Mouse (Mus musculus): Measurements from ENCODE around the gene Rnase1. TPM values are rescaled to one million over a fixed set of nuclear protein-coding genes. Genes with fewer than 3 reads are reported as not detected.
"Not testable (repeated sequence)": the region's sequence is repeated elsewhere in the genome, so short reads cannot be mapped to it uniquely, and the experiment has no call there.

The Rnase1 gene
- polyA plus RNA-seq, 1 experiment from 2014 or later = 0.57 TPM

GRCm38 (mm10) chr14:51161976-51162375 lies 15.4 kb upstream of the Rnase1 start, which contains the start of gene Rnase2b:
Gene Rnase2b, plus strand, starts transcription at chr14:51162260.
- not testable (repeated sequence) for H3K4me2 ChIP-seq (ENCODE audit: low read length); H3K27ac ChIP-seq (ENCODE audit: low read length); H3K4me3 ChIP-seq (ENCODE audit: low read depth, low read length); ATAC-seq; H3K4me1 ChIP-seq (ENCODE audit: control insufficient read depth, insufficient read depth, low read length); H3K9me3 ChIP-seq (replicated peaks; ENCODE audit: control insufficient read depth, low read length, poor library complexity, severe bottlenecking); H3K36me3 ChIP-seq (ENCODE audit: control insufficient read depth, insufficient read depth, low read length); H3K27me3 ChIP-seq (ENCODE audit: control insufficient read depth, insufficient read depth, low read depth, low read length); H3K9ac ChIP-seq (ENCODE audit: low read depth, low read length)
- WGBS = 96% methylated on average over 3 of the region's 3 CpGs

- no peak for ATAC-seq
Observed at GRCm38 (mm10) chr14:51157072-51157471, 10.5 kb upstream of the Rnase1 start.

GRCm38 (mm10) chr14:51156736-51157068 lies 10.1 kb upstream of the Rnase1 start:
- Histone ChIP-seq H3K4me1 (ENCODE audit: control insufficient read depth, insufficient read depth, low read length) (no peaks in the 10 kb centered on the region), H3K27me3 (ENCODE audit: control insufficient read depth, insufficient read depth, low read depth, low read length) (no peaks in the 10 kb centered on the region)
- WGBS = 86% methylated on average over 4 of the region's 4 CpGs

More at GRCm38 (mm10) chr14:51157072-51157471, 10.5 kb upstream of the Rnase1 start:
- Histone ChIP-seq H3K36me3 (ENCODE audit: control insufficient read depth, insufficient read depth, low read length) (no peaks in the 10 kb centered on the region), H3K4me2 (ENCODE audit: low read length) (no peak overlapping the region), H3K9me3 (replicated peaks; ENCODE audit: control insufficient read depth, low read length, poor library complexity, severe bottlenecking) (no peaks in the 10 kb centered on the region), H3K4me3 (ENCODE audit: low read depth, low read length) (no peak overlapping the region), H3K4me1 (ENCODE audit: control insufficient read depth, insufficient read depth, low read length) (no peaks in the 10 kb centered on the region), H3K27me3 (ENCODE audit: control insufficient read depth, insufficient read depth, low read depth, low read length) (no peaks in the 10 kb centered on the region), H3K9ac (ENCODE audit: low read depth, low read length) (no peak overlapping the region), H3K27ac (ENCODE audit: low read length) (no peak overlapping the region)
- WGBS = 96% methylated on average over 1 of the region's 1 CpGs

GRCm38 (mm10) chr14:51156056-51156735 lies 9.6 kb upstream of the Rnase1 start:
- ATAC-seq = no peak
- H3K36me3 ChIP-seq (ENCODE audit: control insufficient read depth, insufficient read depth, low read length) = no peaks in the 10 kb centered on the region
- no peaks in the 10 kb centered on the region for H3K9me3 ChIP-seq (replicated peaks; ENCODE audit: control insufficient read depth, low read length, poor library complexity, severe bottlenecking)
- no peak overlapping the region for H3K4me3 ChIP-seq (ENCODE audit: low read depth, low read length)
- no peaks in the 10 kb centered on the region for H3K27me3 ChIP-seq (ENCODE audit: control insufficient read depth, insufficient read depth, low read depth, low read length)
- H3K4me1 ChIP-seq (ENCODE audit: control insufficient read depth, insufficient read depth, low read length) = no peaks in the 10 kb centered on the region
- WGBS = 89% methylated on average over 5 of the region's 5 CpGs
- H3K27ac ChIP-seq (ENCODE audit: low read length) = no peak overlapping the region
- H3K9ac ChIP-seq (ENCODE audit: low read depth, low read length) = no peak overlapping the region
- H3K4me2 ChIP-seq (ENCODE audit: low read length) = no peak overlapping the region

More at GRCm38 (mm10) chr14:51156736-51157068, 10.1 kb upstream of the Rnase1 start:
- no peaks in the 10 kb centered on the region for H3K36me3 ChIP-seq (ENCODE audit: control insufficient read depth, insufficient read depth, low read length)
- no peak overlapping the region for H3K4me2 ChIP-seq (ENCODE audit: low read length)
- no peak for ATAC-seq
- H3K4me3 ChIP-seq (ENCODE audit: low read depth, low read length) = no peak overlapping the region
- no peak overlapping the region for H3K27ac ChIP-seq (ENCODE audit: low read length)
- no peak overlapping the region for H3K9ac ChIP-seq (ENCODE audit: low read depth, low read length)
- H3K9me3 ChIP-seq (replicated peaks; ENCODE audit: control insufficient read depth, low read length, poor library complexity, severe bottlenecking) = no peaks in the 10 kb centered on the region

- Histone ChIP-seq H3K9me3 (replicated peaks; ENCODE audit: control insufficient read depth, low read length, poor library complexity, severe bottlenecking) (no peaks in the 10 kb centered on the region), H3K4me2 (ENCODE audit: low read length) (no peak overlapping the region), H3K36me3 (ENCODE audit: control insufficient read depth, insufficient read depth, low read length) (no peaks in the 10 kb centered on the region), H3K4me3 (ENCODE audit: low read depth, low read length) (no peak overlapping the region), H3K9ac (ENCODE audit: low read depth, low read length) (no peak overlapping the region), H3K27me3 (ENCODE audit: control insufficient read depth, insufficient read depth, low read depth, low read length) (no peaks in the 10 kb centered on the region), H3K27ac (ENCODE audit: low read length) (no peak overlapping the region), H3K4me1 (ENCODE audit: control insufficient read depth, insufficient read depth, low read length) (no peaks in the 10 kb centered on the region)
- 89% methylated on average over 5 of the region's 5 CpGs for WGBS
- ATAC-seq = no peak
Observed at GRCm38 (mm10) chr14:51152249-51152870, 5.8 kb upstream of the Rnase1 start.

- no peaks in the 10 kb centered on the region for H3K36me3 ChIP-seq (ENCODE audit: control insufficient read depth, insufficient read depth, low read length)
- H3K9me3 ChIP-seq (replicated peaks; ENCODE audit: control insufficient read depth, low read length, poor library complexity, severe bottlenecking) = no peaks in the 10 kb centered on the region
- no peak overlapping the region for H3K4me2 ChIP-seq (ENCODE audit: low read length)
- 96% methylated on average over 3 of the region's 3 CpGs for WGBS
- no peak for ATAC-seq
- no peak overlapping the region for H3K27ac ChIP-seq (ENCODE audit: low read length)
- H3K4me1 ChIP-seq (ENCODE audit: control insufficient read depth, insufficient read depth, low read length) = no peaks in the 10 kb centered on the region
- H3K4me3 ChIP-seq (ENCODE audit: low read depth, low read length) = no peak overlapping the region
- H3K9ac ChIP-seq (ENCODE audit: low read depth, low read length) = no peak overlapping the region
- no peaks in the 10 kb centered on the region for H3K27me3 ChIP-seq (ENCODE audit: control insufficient read depth, insufficient read depth, low read depth, low read length)
Observed at GRCm38 (mm10) chr14:51150206-51150831, 3.7 kb upstream of the Rnase1 start.

- ATAC-seq = no peak
- no peak overlapping the region for H3K27ac ChIP-seq (ENCODE audit: low read length)
- H3K36me3 ChIP-seq (ENCODE audit: control insufficient read depth, insufficient read depth, low read length) = no peaks in the 10 kb centered on the region
- no peak overlapping the region for H3K9ac ChIP-seq (ENCODE audit: low read depth, low read length)
- WGBS = 79% methylated on average over 5 of the region's 5 CpGs
- H3K9me3 ChIP-seq (replicated peaks; ENCODE audit: control insufficient read depth, low read length, poor library complexity, severe bottlenecking) = no peaks in the 10 kb centered on the region
- no peak overlapping the region for H3K4me3 ChIP-seq (ENCODE audit: low read depth, low read length)
- H3K4me2 ChIP-seq (ENCODE audit: low read length) = no peak overlapping the region
- no peaks in the 10 kb centered on the region for H3K27me3 ChIP-seq (ENCODE audit: control insufficient read depth, insufficient read depth, low read depth, low read length)
- H3K4me1 ChIP-seq (ENCODE audit: control insufficient read depth, insufficient read depth, low read length) = no peaks in the 10 kb centered on the region
Observed at GRCm38 (mm10) chr14:51149164-51149563, 2.6 kb upstream of the Rnase1 start.

GRCm38 (mm10) chr14:51148006-51148405 lies 1.4 kb upstream of the Rnase1 start:
- Histone ChIP-seq H3K9me3 (replicated peaks; ENCODE audit: control insufficient read depth, low read length, poor library complexity, severe bottlenecking) (no peaks in the 10 kb centered on the region), H3K27ac (ENCODE audit: low read length) (no peak overlapping the region), H3K4me2 (ENCODE audit: low read length) (no peak overlapping the region), H3K9ac (ENCODE audit: low read depth, low read length) (no peak overlapping the region), H3K27me3 (ENCODE audit: control insufficient read depth, insufficient read depth, low read depth, low read length) (no peaks in the 10 kb centered on the region), H3K36me3 (ENCODE audit: control insufficient read depth, insufficient read depth, low read length) (no peaks in the 10 kb centered on the region), H3K4me1 (ENCODE audit: control insufficient read depth, insufficient read depth, low read length) (no peaks in the 10 kb centered on the region), H3K4me3 (ENCODE audit: low read depth, low read length) (no peak overlapping the region)
- no peak for ATAC-seq
- 74% methylated on average over 3 of the region's 3 CpGs for WGBS

GRCm38 (mm10) chr14:51145521-51145920 lies 1.1 kb downstream of the Rnase1 start:
- H3K4me1 ChIP-seq (ENCODE audit: control insufficient read depth, insufficient read depth, low read length) = no peaks in the 10 kb centered on the region
- H3K9me3 ChIP-seq (replicated peaks; ENCODE audit: control insufficient read depth, low read length, poor library complexity, severe bottlenecking) = no peaks in the 10 kb centered on the region
- no peak overlapping the region for H3K4me3 ChIP-seq (ENCODE audit: low read depth, low read length)
- no peak overlapping the region for H3K4me2 ChIP-seq (ENCODE audit: low read length)
- H3K9ac ChIP-seq (ENCODE audit: low read depth, low read length) = no peak overlapping the region
- H3K36me3 ChIP-seq (ENCODE audit: control insufficient read depth, insufficient read depth, low read length) = no peaks in the 10 kb centered on the region
- ATAC-seq = no peak
- WGBS = 85% methylated on average over 6 of the region's 6 CpGs
- no peak overlapping the region for H3K27ac ChIP-seq (ENCODE audit: low read length)
- H3K27me3 ChIP-seq (ENCODE audit: control insufficient read depth, insufficient read depth, low read depth, low read length) = no peaks in the 10 kb centered on the region

All from midbrain, embryonic 16.5 days (tissue).